Mouse (Mus musculus) ES-E14 (cell line): ENCODE data around the gene Clk2. TPM values are rescaled to one million over a fixed set of nuclear protein-coding genes. Genes with fewer than 3 reads are reported as not detected.

Source experiments
- DNase-seq: peaks from one replicate; pipeline ENCODE4 v3.0.0-alpha.2; 2013; ENCODE audit warnings: low read depth, low spot score
- H3K27ac ChIP-seq: 2 replicates; pipeline ENCODE4 v1.5.1; 2012; ENCODE audit warnings: low read depth, mild to moderate bottlenecking, low read length, moderate library complexity, mixed read lengths; ENCODE audit not compliant: poor library complexity, insufficient read depth, severe bottlenecking
- H3K36me3 ChIP-seq: 2 replicates; pipeline ENCODE4 v1.6.1; 2012; ENCODE audit warnings: mild to moderate bottlenecking, low read length, moderate library complexity, mixed read lengths; ENCODE audit not compliant: control insufficient read depth, poor library complexity, insufficient read depth, severe bottlenecking
- H3K4me1 ChIP-seq, 2 experiments: fragments of 150-350 bp in 1 of 2; sonication (generic) in 1 of 2; 2 replicates each; pipeline ENCODE4 v1.6.1; 2012; ENCODE audit warnings: low read length in 2 of 2, mild to moderate bottlenecking in 1 of 2, mixed read lengths in 1 of 2; ENCODE audit not compliant: control insufficient read depth in 2 of 2, insufficient read depth in 2 of 2, poor library complexity in 1 of 2
- H3K4me3 ChIP-seq, 2 experiments: fragments of 150-350 bp in 1 of 2; sonication (generic) in 1 of 2; 2 replicates each; pipeline ENCODE4 v1.5.1; 2012; ENCODE audit warnings: low read length in 2 of 2, low read depth in 1 of 2, mild to moderate bottlenecking in 1 of 2, mixed read lengths in 1 of 2; ENCODE audit not compliant: insufficient read depth in 1 of 2, poor library complexity in 1 of 2, severe bottlenecking in 1 of 2
- H3K9ac ChIP-seq: 2 replicates; pipeline ENCODE4 v1.6.1; 2012; ENCODE audit warnings: low read depth, mild to moderate bottlenecking, low read length, mixed read lengths; ENCODE audit not compliant: poor library complexity, insufficient read depth, severe bottlenecking
- H3K9me3 ChIP-seq: fragments of 150-350 bp; sonication (generic); 2 replicates; pipeline ENCODE4 v1.6.1; 2012; ENCODE audit warnings: low read depth, mild to moderate bottlenecking, low read length; ENCODE audit not compliant: control insufficient read depth, insufficient read depth
- CHD2 ChIP-seq: IDR thresholded peaks from 2 replicates; pipeline ENCODE4 v1.6.1; 2014; ENCODE audit warnings: mild to moderate bottlenecking, low read depth, low read length, inconsistent platforms
- HCFC1 ChIP-seq: IDR thresholded peaks from 2 replicates; pipeline ENCODE4 v1.6.1; 2012; ENCODE audit warnings: low read length, inconsistent platforms, borderline replicate concordance; ENCODE audit not compliant: insufficient read depth
- MAFK ChIP-seq: IDR thresholded peaks from 2 replicates; pipeline ENCODE4 v1.6.1; 2014; ENCODE audit warnings: mild to moderate bottlenecking, low read depth, low read length, inconsistent platforms; ENCODE audit not compliant: insufficient read depth
- ZC3H11A ChIP-seq: IDR thresholded peaks from 2 replicates; pipeline ENCODE4 v1.6.1; 2012; ENCODE audit warnings: low read depth, mild to moderate bottlenecking, inconsistent platforms, low read length, borderline replicate concordance
- ZNF384 ChIP-seq: IDR thresholded peaks from 2 replicates; pipeline ENCODE4 v1.6.1; 2012; ENCODE audit warnings: low read depth, low read length, inconsistent platforms
- in situ Hi-C, 2 experiments: fragments of 600-800 bp; cut with MboI; formaldehyde crosslinking; loops; one replicate each; pipeline ENCODE4 v1.15.1; 2025; ENCODE audit warnings: low sequenced_read_pairs in 2 of 2, inconsistent platforms in 1 of 2; ENCODE audit not compliant: unreplicated experiment in 2 of 2
- total RNA-seq: library from RNA; depleted of rRNA; stranded (reverse); fragments of 300-350 nt; gene quantifications from 2 replicates; pipeline ENCODE4 v1.2.3, GENCODE M21; 2012

Gene Clk2
- total RNA-seq, 1 experiment, result 42.0 TPM

DNA sequence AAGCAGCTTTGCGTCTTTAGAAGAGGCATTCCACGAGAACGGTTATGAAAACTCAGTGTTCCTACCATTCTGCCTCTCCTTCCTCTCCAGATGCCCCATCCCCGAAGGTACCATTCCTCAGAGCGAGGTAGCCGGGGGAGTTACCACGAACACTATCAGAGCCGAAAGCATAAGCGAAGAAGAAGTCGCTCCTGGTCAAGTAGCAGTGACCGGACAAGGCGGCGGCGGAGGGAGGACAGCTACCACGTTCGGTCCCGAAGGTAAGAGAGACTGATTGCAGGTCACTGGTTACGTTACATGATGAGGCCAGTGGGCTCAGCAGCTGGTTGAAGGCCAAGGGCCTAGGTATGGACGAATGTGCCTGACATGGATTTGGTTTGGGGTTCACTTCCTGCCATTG lies 2.4 kb downstream of the Clk2 start:
- no peak overlapping the region for H3K4me3 ChIP-seq

GRCm38 (mm10) chr3:89174844-89175243 lies 10.2 kb downstream of the Clk2 start:
- Histone ChIP-seq H3K9me3 (no peaks in the 10 kb centered on the region), H3K9ac (no peak overlapping the region), H3K27ac (no peak overlapping the region), H3K36me3 (peaks cover 58% of the 10 kb centered on the region), H3K4me3 (no peak overlapping the region), H3K4me1 (peaks cover 4% of the 10 kb centered on the region in 2 experiments; a peak in 2 of 4 replicates)
- in situ Hi-C loops, result no loop called here
- no peak for DNase-seq
- TF ChIP-seq MAFK (no peak), CHD2 (no peak), ZC3H11A (no peak), HCFC1 (no peak), ZNF384 (no peak)

More for the DNA sequence above, 2.4 kb downstream of the Clk2 start:
- Histone ChIP-seq H3K36me3 (peaks cover 40% of the 10 kb centered on the region), H3K9me3 (no peaks in the 10 kb centered on the region), H3K9ac (no peak overlapping the region), H3K4me1 (peaks cover 5% of the 10 kb centered on the region in 2 experiments; a peak in 2 of 4 replicates), H3K27ac (no peak overlapping the region)
- in situ Hi-C loops, result no loop called here
- DNase-seq, result no peak
- TF ChIP-seq ZC3H11A (no peak), HCFC1 (no peak), MAFK (no peak), CHD2 (no peak), ZNF384 (no peak)

DNA sequence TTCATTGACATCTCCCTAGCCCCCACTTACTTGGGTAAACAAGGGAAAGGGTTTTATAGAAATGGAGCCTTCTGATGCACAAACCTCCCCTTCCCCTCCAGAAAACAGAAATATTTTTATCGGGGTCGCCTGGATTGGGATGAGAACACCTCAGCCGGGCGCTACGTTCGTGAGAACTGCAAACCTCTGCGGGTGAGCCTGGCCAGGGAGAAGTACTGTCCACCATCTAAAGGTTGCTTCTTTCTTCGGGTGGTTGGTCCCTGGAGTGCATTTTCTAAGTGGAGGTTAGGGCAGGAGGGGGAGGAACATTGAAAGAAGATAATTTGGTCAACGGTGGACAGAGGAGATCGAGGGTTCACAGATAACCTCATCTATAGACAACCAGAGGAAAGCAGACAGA lies 10.9 kb downstream of the Clk2 start:
- peaks cover 56% of the 10 kb centered on the region for H3K36me3 ChIP-seq
- TF ChIP-seq HCFC1 (no peak), MAFK (no peak), ZC3H11A (no peak), ZNF384 (no peak), CHD2 (no peak)
- no peak for DNase-seq
- no peak overlapping the region for H3K9ac ChIP-seq
- no peak overlapping the region for H3K4me3 ChIP-seq
- H3K9me3 ChIP-seq, result no peaks in the 10 kb centered on the region
- H3K27ac ChIP-seq, result no peak overlapping the region
- in situ Hi-C loops, result no loop called here
- peaks cover 4% of the 10 kb centered on the region in 2 experiments; a peak in 2 of 4 replicates for H3K4me1 ChIP-seq

DNA sequence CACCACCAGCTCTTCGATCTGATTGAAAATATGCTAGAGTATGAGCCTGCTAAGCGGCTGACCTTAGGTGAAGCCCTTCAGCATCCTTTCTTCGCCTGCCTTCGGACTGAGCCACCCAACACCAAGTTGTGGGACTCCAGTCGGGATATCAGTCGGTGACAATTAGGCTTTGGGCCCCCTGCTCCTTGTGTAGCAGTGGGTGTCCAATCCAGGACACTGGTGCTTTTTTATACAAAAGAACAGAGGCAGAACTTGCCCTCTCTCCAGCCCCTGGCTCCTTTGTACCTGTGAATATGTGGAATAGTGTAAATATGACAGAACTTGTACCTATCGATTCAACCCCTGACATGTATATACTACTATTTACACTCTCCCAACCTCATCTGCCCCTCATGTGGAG lies 11.8 kb downstream of the Clk2 start:
- H3K36me3 ChIP-seq, result peaks cover 55% of the 10 kb centered on the region
- no peak overlapping the region for H3K9ac ChIP-seq
- in situ Hi-C loops, result no loop called here
- H3K9me3 ChIP-seq, result no peaks in the 10 kb centered on the region
- peaks cover 4% of the 10 kb centered on the region in 2 experiments; a peak in 2 of 4 replicates for H3K4me1 ChIP-seq
- no peak overlapping the region for H3K4me3 ChIP-seq
- no peak for DNase-seq
- no peak for TF ChIP-seq ZC3H11A
- no peak for TF ChIP-seq MAFK
- no peak for TF ChIP-seq HCFC1
- TF ChIP-seq CHD2, result no peak
- no peak for TF ChIP-seq ZNF384
- no peak overlapping the region for H3K27ac ChIP-seq
